Mouse (Mus musculus) central nervous system, embryonic 14 days (tissue): ENCODE data around the gene Sdf4. TPM values are rescaled to one million over a fixed set of nuclear protein-coding genes. Genes with fewer than 3 reads are reported as not detected.

Source experiments
- polyA plus RNA-seq: library from polyadenylated mRNA; depleted of rRNA; stranded (reverse); fragments of >200 nt; gene quantifications from 2 replicates; pipeline ENCODE4 v1.2.3, GENCODE M21; 2012; rRNA removed

Gene Sdf4
- polyA plus RNA-seq: 57.2 and 69.7 TPM in 2 replicates

GRCm38 (mm10) chr4:155992241-155992905, at the start of gene Sdf4, which contains the start of gene B3galt6:
Sdf4 (plus strand) TSS chr4:155992872.
B3galt6 (minus strand) TSS chr4:155992649.

GRCm38 (mm10) chr4:155943534-155944249, 49.0 kb upstream of the Sdf4 start, which contains the start of gene Ube2j2:
Ube2j2 (plus strand) TSS chr4:155943831.

GRCm38 (mm10) chr4:155962167-155962971, 30.3 kb upstream of the Sdf4 start, which contains the start of gene C1qtnf12:
C1qtnf12 (plus strand) TSS chr4:155962318.

GRCm38 (mm10) chr4:156013637-156014036, 21.0 kb downstream of the Sdf4 start, which contains the start of gene Tnfrsf4:
Tnfrsf4 (plus strand) TSS chr4:156013843.

GRCm38 (mm10) chr4:156026013-156026412, 33.3 kb downstream of the Sdf4 start, which contains the start of gene Tnfrsf18:
Tnfrsf18 (plus strand) TSS chr4:156026164.

GRCm38 (mm10) chr4:156059261-156059660, 66.6 kb downstream of the Sdf4 start, which contains the start of gene Ttll10:
Ttll10 (minus strand) TSS chr4:156059414.

Other genes starting within 250 kb of the Sdf4 start
- 107 TPM in 2 replicates for gene Atad3a, start 231.8 kb upstream of the Sdf4 start, polyA plus RNA-seq
- 18.5 and 19.0 TPM in 2 replicates for gene Vwa1, start 218.2 kb upstream of the Sdf4 start, polyA plus RNA-seq
- 0.98 and 1.3 TPM in 2 replicates for gene Tmem88b, start 207.0 kb upstream of the Sdf4 start, polyA plus RNA-seq
- gene Ankrd65, start 202.4 kb upstream of the Sdf4 start, polyA plus RNA-seq: 0.06 TPM in 1 of 2 replicates, not detected in the other
- 121 and 130 TPM in 2 replicates for gene Mrpl20, start 190.0 kb upstream of the Sdf4 start, polyA plus RNA-seq
- gene Ccnl2, start 180.4 kb upstream of the Sdf4 start, polyA plus RNA-seq: 221 and 226 TPM in 2 replicates
- gene Aurkaip1, start 161.6 kb upstream of the Sdf4 start, polyA plus RNA-seq: 107 and 111 TPM in 2 replicates
- 46.6 and 77.3 TPM in 2 replicates for gene Mxra8, start 153.2 kb upstream of the Sdf4 start, polyA plus RNA-seq
- gene Dvl1, start 145.5 kb upstream of the Sdf4 start, polyA plus RNA-seq: 149 and 150 TPM in 2 replicates
- gene Tas1r3, start 129.5 kb upstream of the Sdf4 start, polyA plus RNA-seq: 0.53 and 0.79 TPM in 2 replicates
- gene Cptp, start 123.4 kb upstream of the Sdf4 start, polyA plus RNA-seq: 20.1 and 21.9 TPM in 2 replicates
- 67.9 and 76.2 TPM in 2 replicates for gene Ints11, start 123.3 kb upstream of the Sdf4 start, polyA plus RNA-seq
- 87.2 and 88.3 TPM in 2 replicates for gene Pusl1, start 101.1 kb upstream of the Sdf4 start, polyA plus RNA-seq
- 101 and 108 TPM in 2 replicates for gene Acap3, start 101.0 kb upstream of the Sdf4 start, polyA plus RNA-seq
- gene Ube2j2, start 49.0 kb upstream of the Sdf4 start, polyA plus RNA-seq: 117 and 126 TPM in 2 replicates
- 9.6 and 14.8 TPM in 2 replicates for gene C1qtnf12, start 30.6 kb upstream of the Sdf4 start, polyA plus RNA-seq
- 15.3 and 15.5 TPM in 2 replicates for gene B3galt6, start 223 bp upstream of the Sdf4 start, polyA plus RNA-seq
- gene Tnfrsf4, start 21.0 kb downstream of the Sdf4 start, polyA plus RNA-seq: 3.8 and 3.9 TPM in 2 replicates
- gene Tnfrsf18, start 33.3 kb downstream of the Sdf4 start, polyA plus RNA-seq: 0.29 and 0.54 TPM in 2 replicates
- 0.05 and 0.55 TPM in 2 replicates for gene Ttll10, start 66.5 kb downstream of the Sdf4 start, polyA plus RNA-seq
- gene 9430015G10Rik, start 117.1 kb downstream of the Sdf4 start, polyA plus RNA-seq: 62.6 and 67.3 TPM in 2 replicates
- gene Rnf223, start 137.6 kb downstream of the Sdf4 start, polyA plus RNA-seq: 2.3 and 3.0 TPM in 2 replicates
- 456 and 465 TPM in 2 replicates for gene Agrn, start 204.6 kb downstream of the Sdf4 start, polyA plus RNA-seq
- 10.0 and 16.4 TPM in 2 replicates for gene Isg15, start 207.9 kb downstream of the Sdf4 start, polyA plus RNA-seq
- 4.1 and 4.4 TPM in 2 replicates for gene AW011738, start 210.4 kb downstream of the Sdf4 start, polyA plus RNA-seq
- gene Perm1, start 223.0 kb downstream of the Sdf4 start, polyA plus RNA-seq: 1.0 and 1.1 TPM in 2 replicates
- gene Plekhn1, start 242.0 kb downstream of the Sdf4 start, polyA plus RNA-seq: 96.4 and 97.6 TPM in 2 replicates
- 112 TPM in 2 replicates for gene Noc2l, start 243.1 kb downstream of the Sdf4 start, polyA plus RNA-seq